In genomic region chr9:121477305-121477911, GRCm38 (mm10) we compare ENCODE assay signal across 8 mouse cellular contexts. TPM values are rescaled to one million over a fixed set of nuclear protein-coding genes. Genes with fewer than 3 reads are reported as not detected.
DNase-seq lines count a peak whose midpoint lies in the region; ATAC-seq and TF ChIP-seq lines count a peak whose summit lies in the region.

No protein-coding gene starts in this region.

- H3K9me3 ChIP-seq in intestine, embryonic 15.5 days: no peaks in the 10 kb centered on the region
- H3K9me3 ChIP-seq in limb, embryonic 10.5 days (replicated peaks): no peaks in the 10 kb centered on the region
- no peaks in the 10 kb centered on the region for H3K9me3 ChIP-seq in midbrain, embryonic 13.5 days

- WGBS in thymus, adult 2 months: 19% methylated on average over 15 of the region's 15 CpGs
- WGBS in intestine, embryonic 15.5 days: 11% methylated on average over 15 of the region's 15 CpGs
- WGBS in limb, embryonic 10.5 days: 20% methylated on average over 15 of the region's 15 CpGs
- WGBS in midbrain, embryonic 13.5 days: 12% methylated on average over 15 of the region's 15 CpGs

- H3K4me3 ChIP-seq in thymus, adult 2 months (ENCODE audit: control insufficient read depth, insufficient read depth, low read length): no peak overlapping the region
- H3K4me3 ChIP-seq in intestine, embryonic 15.5 days (replicated peaks): 0 out of 2 replicates have a peak overlapping the region, but pooled peaks have one; percentile 9
- H3K4me3 ChIP-seq in limb, embryonic 10.5 days: no peak overlapping the region
- no peak overlapping the region for H3K4me3 ChIP-seq in midbrain, embryonic 13.5 days (replicated peaks)

- H3K9ac ChIP-seq in intestine, embryonic 15.5 days: 0 out of 2 replicates have a peak overlapping the region, but pooled peaks have one; percentile 26
- peak overlapping the region; percentile 44; the same call in 1 of the 2 replicates for H3K9ac ChIP-seq in midbrain, embryonic 13.5 days (replicated peaks)

- TF ChIP-seq CTCF in thymus, adult 2 months (IDR thresholded peaks at IDR 0.05; ENCODE audit: borderline replicate concordance, control insufficient read depth, extremely low read depth, insufficient read depth, low read length, poor library complexity): 0 out of 2 replicates have a peak, but pooled peaks have one; percentile 56

- TF ChIP-seq POLR2A in thymus, adult 2 months (IDR thresholded peaks at IDR 0.05; ENCODE audit: control insufficient read depth, extremely low read depth, insufficient read depth, low read length, poor library complexity): no peak

- peaks cover 9% of the 10 kb centered on the region for H3K36me3 ChIP-seq in thymus, adult 2 months (ENCODE audit: control insufficient read depth, insufficient read depth, low read length)
- peaks cover 3% of the 10 kb centered on the region for H3K36me3 ChIP-seq in intestine, embryonic 15.5 days
- peaks cover 4% of the 10 kb centered on the region; the same call in 1 of the 2 replicates for H3K36me3 ChIP-seq in limb, embryonic 10.5 days
- H3K36me3 ChIP-seq in midbrain, embryonic 13.5 days: peaks cover 27% of the 10 kb centered on the region

- intact Hi-C loops in gastrocnemius, postnatal 14 days (cut with DNase I; ENCODE audit: low total_unique reads): loop anchor here (5.0 kb wide), 1 partner anchor 205 kb away; no protein-coding TSS in a partner anchor

- no peaks in the 10 kb centered on the region for H3K27me3 ChIP-seq in thymus, adult 2 months (ENCODE audit: control insufficient read depth, insufficient read depth, low read length)
- no peaks in the 10 kb centered on the region for H3K27me3 ChIP-seq in intestine, embryonic 15.5 days (replicated peaks)
- 0 out of 2 replicates have a peak, but pooled peaks cover 3% of the 10 kb centered on the region for H3K27me3 ChIP-seq in limb, embryonic 10.5 days (ENCODE audit: low read depth, poor library complexity, severe bottlenecking)
- H3K27me3 ChIP-seq in midbrain, embryonic 13.5 days: no peaks in the 10 kb centered on the region

- peak overlapping the region; percentile 53 for H3K4me2 ChIP-seq in intestine, embryonic 15.5 days (replicated peaks)
- H3K4me2 ChIP-seq in midbrain, embryonic 13.5 days (replicated peaks): peak overlapping the region; percentile 29; the same call in 1 of the 2 replicates

- ATAC-seq in intestine, embryonic 15.5 days: peak; percentile 66
- peak; percentile 73 for ATAC-seq in midbrain, embryonic 13.5 days

- DNase-seq in thymus, adult 2 months: peak; percentile 46
- no peak for DNase-seq in thymus, adult 18-20 months
- peak; percentile 81 to 86 for DNase-seq in cerebellum, postnatal 4 days (ENCODE audit: low spot score in 2 of 2)
- peak; percentile 78 for DNase-seq in gastrocnemius, postnatal 14 days
- peak; percentile 84 for DNase-seq in limb, embryonic 10.5 days (ENCODE audit: low spot score)
- peak; percentile 53 to 82 for DNase-seq in spleen, postnatal 10 days (ENCODE audit: low spot score in 2 of 2)

- no peaks in the 10 kb centered on the region for H3K4me1 ChIP-seq in thymus, adult 2 months (replicated peaks; ENCODE audit: control insufficient read depth, insufficient read depth, low read length)
- H3K4me1 ChIP-seq in intestine, embryonic 15.5 days (replicated peaks): 0 out of 2 replicates have a peak, but pooled peaks cover 3% of the 10 kb centered on the region
- peaks cover 3% of the 10 kb centered on the region; the same call in 1 of the 2 replicates for H3K4me1 ChIP-seq in limb, embryonic 10.5 days
- peaks cover 3% of the 10 kb centered on the region for H3K4me1 ChIP-seq in midbrain, embryonic 13.5 days (replicated peaks)

- H3K27ac ChIP-seq in thymus, adult 2 months (ENCODE audit: control insufficient read depth, insufficient read depth, low read length): no peak overlapping the region
- H3K27ac ChIP-seq in intestine, embryonic 15.5 days: no peak overlapping the region
- no peak overlapping the region for H3K27ac ChIP-seq in limb, embryonic 10.5 days
- no peak overlapping the region; the same call in 1 of the 2 replicates for H3K27ac ChIP-seq in midbrain, embryonic 13.5 days

RNA-seq across cellular contexts. Expression of gene Cck, which starts 18.1 kb away (rescaled TPM):
- 7.0 and 7.7 TPM in 2 replicates for polyA plus RNA-seq in thymus, adult 2 months (2012; rRNA removed)
- total RNA-seq in gastrocnemius, postnatal 14 days (2021): 1 to 10 TPM in 1 of 2 experiments, under 1 TPM in 1; 0.93 to 3.1 TPM
- polyA plus RNA-seq in intestine, embryonic 15.5 days (2015; fragmentation: Nextera tagmentation; extraction: Ambion mirVana): 29.6 and 33.9 TPM in 2 replicates
- 0.68 and 0.86 TPM in 2 replicates for polyA plus RNA-seq in limb, embryonic 10.5 days (2016; fragmentation: Nextera tagmentation; extraction: Ambion mirVana)
- 12.0 and 24.1 TPM in 2 replicates for polyA plus RNA-seq in midbrain, embryonic 13.5 days (2015; fragmentation: Nextera tagmentation; extraction: Ambion mirVana)

Comparison
In these comparisons a context has a peak if more than half of its experiments do, and no peak if none do; other contexts are left out.
1. DNase-seq: peak in thymus, adult 2 months (single experiment), cerebellum, postnatal 4 days (2 of 2), gastrocnemius, postnatal 14 days (single experiment), limb, embryonic 10.5 days (single experiment) and spleen, postnatal 10 days (2 of 2); none in thymus, adult 18-20 months (0 of 2).